Mouse (Mus musculus) mouse embryonic stem cell (cell line): Measurements from ENCODE around the gene Gng13.

Experiments used
- in situ Hi-C, 2 experiments: fragments of 300-500 bp; cut with MboI; formaldehyde crosslinking; loops; 1 replicate in 1 of 2; 3 replicates in 1 of 2; pipeline ENCODE4 v1.14.3; 2019 to 2020; ENCODE audit warnings: low sequenced_read_pairs in 2 of 2, low pct_unique_long_range_greater_than_20kb in 1 of 2, mixed read lengths in 1 of 2; ENCODE audit not compliant: unreplicated experiment in 1 of 2

Gng13 gene

DNA sequence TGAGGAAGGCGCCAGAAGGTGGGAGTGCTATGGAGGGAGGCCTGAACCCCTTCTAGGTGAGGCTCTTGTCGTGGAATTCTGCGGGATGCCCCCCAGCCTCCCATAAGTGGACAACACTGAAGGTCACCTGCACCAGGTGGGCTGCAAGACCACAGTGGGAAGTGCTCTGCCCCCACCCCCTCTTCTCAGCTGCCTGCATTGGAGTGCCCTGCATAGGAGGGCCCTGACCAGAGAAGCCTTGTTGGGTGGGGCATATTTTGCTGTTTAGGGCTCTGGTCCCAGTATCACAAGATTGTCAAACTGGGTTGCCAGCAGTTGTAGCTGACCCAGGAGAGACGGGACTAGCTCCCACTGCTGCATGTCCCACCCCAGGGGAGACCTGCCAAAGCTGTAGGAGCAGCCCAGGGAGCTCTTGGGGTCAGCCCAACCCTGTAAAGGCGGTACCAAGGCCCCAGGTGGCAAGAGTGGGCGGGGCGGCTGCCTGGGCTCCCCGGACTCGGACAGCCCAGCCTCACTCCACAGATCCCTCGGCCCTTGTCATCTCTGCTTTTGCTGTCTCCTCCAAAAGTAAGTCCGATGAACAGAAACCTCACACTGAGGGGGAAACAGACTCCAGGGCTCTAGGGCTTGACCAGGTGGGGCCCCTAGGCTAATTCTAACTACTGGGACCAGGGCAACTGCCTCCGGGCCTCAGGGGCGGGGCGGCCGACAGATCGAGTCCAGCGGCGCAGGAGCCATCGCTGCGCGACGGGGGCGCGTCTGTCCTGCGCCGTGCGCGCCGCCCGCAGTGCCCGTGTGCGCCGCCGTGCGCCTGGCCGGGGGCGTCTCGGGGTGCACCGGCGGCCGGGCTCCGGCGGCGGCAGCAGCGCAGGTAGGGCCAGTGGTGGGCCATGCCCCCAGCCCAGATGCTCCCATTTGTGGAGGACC is at the start of gene Gng13:
Gene Gng13 (plus strand): TSS at position 461 of the 927 bp plus-strand sequence.
- in situ Hi-C loops = no loop called here

DNA sequence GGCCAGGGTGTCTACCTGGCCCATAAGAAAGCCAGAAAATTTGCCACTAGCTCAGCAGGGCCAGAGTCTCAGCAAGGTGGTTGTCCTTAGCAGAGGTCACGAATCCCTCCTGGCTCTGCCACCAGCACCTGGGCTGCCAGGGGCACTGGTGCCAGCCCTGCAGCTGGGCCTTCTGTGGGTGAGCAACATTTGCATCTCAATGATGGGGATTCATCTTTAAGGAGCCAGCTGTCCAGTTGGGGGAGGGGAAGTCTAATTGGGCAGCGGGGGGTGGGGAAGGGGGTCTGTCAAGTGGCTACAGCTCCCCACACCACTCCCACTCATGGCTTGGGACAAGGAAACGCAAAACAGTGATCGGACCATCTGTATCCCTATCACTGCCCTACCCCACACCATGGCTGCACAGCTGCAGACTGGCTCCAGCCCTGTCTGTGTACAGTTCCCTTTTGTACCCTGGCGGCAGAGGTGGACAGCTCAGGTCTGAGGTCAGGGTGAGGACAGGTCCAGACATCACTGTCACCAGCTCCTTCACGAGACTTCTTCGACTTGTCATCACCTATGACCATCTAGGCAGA is 48.4 kb upstream of the Gng13 start:
- in situ Hi-C loops = no loop called here

DNA sequence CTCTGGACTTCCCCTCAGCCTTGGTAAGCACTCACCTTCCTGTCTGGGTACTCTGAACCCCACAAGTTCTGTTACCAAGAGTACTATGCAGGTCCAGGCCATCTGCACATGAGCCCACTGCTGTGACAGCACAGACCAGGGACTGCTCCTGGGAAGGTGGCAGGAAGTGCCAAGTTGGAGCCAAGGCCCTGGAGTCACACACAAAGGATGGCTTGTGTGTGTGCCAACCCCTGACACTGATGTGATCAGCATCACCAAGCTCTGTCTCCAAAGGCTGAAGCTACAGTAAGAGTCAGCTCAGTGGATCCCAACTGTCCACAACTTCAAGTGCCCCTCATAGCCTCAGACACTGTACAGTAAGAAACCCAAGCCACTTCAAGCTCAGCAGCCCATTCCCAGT is 44.0 kb upstream of the Gng13 start:
- in situ Hi-C loops = no loop called here

DNA sequence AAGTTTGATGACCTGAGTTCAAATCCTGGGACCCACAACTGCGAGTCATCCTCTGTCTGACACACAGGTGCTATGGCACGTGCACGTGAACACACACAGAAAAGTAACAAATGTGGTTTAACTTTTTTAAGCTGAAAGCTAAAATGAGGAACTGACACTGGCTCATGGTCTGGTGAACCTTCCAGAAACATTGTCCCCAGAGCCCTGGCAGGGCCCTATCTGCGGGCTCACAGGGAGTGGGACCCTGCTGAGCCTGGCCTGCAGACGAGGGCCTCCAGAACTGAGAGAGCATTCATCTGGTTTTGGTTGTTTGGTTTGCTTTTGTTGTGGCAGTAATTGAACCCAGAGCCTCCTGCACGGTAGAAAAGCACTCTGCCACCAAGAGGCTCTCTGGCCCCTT is 39.0 kb upstream of the Gng13 start:
- in situ Hi-C loops = no loop called here

DNA sequence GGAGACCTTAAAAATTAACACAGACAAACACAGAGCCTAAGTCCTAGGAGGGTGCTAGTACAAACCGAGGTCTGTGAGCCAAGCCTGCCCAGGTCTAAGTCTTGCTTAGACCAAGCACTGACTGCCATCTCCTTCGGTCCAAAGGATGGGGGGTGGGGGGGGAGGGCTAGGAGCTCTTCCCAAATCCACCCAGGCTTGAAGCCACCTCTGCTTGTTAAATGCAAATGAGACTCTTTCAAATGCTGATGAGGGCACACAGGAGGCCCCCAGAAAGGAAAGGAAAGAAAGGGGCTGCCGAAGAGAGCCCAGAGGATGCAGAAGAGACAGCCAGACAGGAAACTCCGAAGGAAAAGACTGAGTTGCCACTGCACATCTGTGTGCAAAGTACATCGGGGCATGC is 37.2 kb upstream of the Gng13 start:
- in situ Hi-C loops = no loop called here

DNA sequence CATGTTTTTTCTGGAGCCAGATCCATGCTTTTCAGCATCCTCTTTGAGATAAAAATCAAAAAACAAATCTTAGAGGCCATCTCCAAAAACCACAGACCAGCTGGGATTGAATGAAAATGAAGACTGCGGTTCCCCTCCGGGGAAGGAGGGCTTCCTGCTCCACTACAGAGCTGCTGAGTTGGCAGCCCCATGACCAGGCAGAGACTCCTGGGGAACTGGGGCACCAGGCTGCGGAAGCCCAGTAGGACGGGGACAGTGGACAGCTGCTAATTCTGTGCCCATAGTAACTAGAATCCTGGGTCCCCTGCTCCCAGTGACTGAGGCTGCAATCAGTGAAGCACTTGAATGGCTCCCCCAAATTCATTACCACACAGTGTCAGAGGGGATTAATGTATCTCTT is 35.3 kb upstream of the Gng13 start:
- in situ Hi-C loops = no loop called here

DNA sequence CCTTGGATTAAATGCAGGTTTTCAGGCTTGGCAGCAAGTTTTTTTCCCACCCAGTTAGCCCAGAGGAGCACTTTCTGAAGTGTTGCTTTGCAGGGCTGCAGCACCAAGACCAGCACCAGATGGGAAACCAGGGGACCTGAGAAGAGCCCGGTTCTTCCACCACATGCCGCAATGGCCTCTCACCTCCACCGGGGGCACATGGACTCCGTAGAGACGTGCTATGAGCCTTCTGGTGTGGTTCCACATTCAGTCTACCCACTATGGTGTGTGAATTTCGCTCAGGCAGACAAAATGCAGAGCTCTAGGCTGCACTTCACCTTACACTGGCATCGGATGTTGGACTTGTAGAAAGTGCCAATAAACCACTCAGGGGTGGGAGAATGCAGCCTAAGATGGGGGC is 30.6 kb upstream of the Gng13 start:
- in situ Hi-C loops = no loop called here

DNA sequence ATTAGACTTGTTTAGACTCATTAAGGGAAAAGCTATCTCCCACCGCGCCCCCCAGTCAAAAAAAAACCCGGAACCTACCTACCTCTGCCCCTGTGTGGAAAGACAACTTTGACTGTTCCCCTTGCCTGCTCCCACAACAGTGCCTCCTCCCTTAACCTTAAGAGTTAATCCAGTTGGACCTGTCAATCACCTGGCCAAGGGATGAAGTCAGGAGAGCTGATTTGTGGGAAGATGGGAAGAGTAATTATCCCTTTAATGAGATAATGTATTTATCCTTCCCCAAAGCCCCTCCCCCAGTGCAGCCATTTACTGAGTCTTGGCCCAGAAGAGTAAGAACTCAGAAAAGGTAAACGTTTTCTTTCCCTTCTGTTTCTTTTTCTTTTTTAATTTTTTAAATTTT is 28.0 kb upstream of the Gng13 start:
- in situ Hi-C loops = no loop called here

DNA sequence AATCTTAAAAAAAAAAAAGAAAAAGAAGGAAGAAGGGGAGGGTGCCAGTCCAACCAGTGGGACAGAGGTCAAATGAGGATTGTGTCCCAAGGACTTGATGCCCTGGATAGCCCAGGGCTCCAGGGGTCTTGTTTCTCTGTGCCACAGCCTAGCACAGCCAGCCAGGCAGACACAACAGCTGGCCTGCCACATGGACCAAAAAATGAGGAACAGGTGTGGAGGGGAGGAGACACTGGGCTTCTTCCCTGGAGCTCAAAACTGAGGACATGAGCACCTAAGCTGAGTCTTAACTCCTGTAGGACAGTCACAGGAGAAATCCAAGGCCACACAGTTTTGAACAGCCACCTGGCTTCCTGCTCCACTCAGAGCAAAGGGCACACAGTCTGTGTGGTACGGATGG is 20.7 kb upstream of the Gng13 start:
- in situ Hi-C loops = loop anchor here in 1 of 2 experiments (10.0 kb wide), 2 partner anchors 191 to 221 kb away; no protein-coding TSS in a partner anchor

DNA sequence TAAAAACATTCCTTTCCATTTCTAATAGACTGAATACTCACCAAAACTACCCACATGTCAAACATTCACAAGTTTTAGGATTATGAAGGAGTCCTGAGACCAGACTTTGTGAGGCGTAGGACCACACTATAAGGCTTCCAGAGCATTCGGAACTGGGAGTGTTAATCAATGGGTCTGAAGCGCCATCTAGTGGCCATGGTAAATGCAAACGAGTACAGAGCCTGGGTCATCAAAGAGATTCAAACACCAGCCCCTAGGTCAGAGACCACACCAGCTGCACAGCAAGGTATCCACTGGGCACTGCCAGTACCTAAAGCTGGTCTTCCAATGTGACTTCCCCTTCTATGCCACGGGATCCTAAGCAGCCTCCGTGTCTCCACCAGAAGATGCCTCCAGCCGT is 18.5 kb upstream of the Gng13 start:
- in situ Hi-C loops = loop anchor here in 1 of 2 experiments (10.0 kb wide), 2 partner anchors 194 to 224 kb away; no protein-coding TSS in a partner anchor

DNA sequence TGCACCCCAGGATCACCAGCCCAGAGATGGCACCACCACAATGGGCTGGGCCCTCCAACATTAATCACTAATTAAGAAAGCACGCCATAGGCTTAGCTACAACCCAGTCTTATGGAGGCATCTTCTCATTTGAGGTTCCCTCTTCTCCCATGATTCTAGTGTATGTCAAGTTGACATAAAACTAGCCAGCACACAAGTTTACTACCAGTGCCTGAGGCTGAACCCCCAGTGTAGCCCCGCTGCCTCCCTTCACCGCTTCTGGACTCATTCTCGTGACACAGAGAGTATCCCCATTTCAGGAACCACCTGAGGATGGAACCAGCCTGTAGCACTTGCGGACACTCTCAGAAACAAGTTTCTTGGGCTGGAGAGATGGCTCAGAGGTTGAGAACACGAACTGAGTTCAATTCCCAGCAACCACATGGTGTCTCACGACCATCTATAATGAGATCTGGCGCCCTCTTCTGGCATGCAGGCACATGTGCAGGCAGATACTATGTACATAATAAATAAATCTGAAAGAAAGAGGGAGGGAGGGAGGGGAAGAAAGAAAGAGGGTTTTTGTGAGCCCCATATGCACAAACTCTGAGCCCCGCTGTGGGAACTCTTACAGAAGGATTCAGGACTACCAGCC is 16.0 kb upstream of the Gng13 start:
- in situ Hi-C loops = loop anchor here in 1 of 2 experiments (10.0 kb wide), 1 partner anchor 104 kb away; the partner anchor contains the start of gene Fbxl16

DNA sequence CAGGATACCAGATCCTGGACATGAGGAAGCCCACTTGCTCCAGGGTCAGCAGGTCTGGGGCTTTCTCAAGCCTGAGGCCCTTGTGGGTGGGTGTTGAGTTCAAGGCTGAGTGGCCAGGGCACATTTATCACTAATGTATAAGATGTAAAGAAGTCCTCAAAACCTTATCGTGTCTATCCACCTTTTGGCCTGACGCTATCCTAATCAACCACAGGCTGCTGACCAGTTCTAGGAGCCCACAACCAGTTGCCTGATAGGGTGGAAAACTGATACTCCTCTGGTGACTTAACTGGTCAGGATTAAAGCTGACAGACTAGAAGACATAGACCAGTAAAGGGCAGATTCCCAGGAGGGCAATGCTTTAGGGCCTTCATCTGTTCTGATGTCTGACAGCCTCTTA is 7.0 kb upstream of the Gng13 start:
- in situ Hi-C loops = loop anchor here in 1 of 2 experiments (10.0 kb wide), 1 partner anchor 95 kb away; the partner anchor contains the start of gene Fbxl16

DNA sequence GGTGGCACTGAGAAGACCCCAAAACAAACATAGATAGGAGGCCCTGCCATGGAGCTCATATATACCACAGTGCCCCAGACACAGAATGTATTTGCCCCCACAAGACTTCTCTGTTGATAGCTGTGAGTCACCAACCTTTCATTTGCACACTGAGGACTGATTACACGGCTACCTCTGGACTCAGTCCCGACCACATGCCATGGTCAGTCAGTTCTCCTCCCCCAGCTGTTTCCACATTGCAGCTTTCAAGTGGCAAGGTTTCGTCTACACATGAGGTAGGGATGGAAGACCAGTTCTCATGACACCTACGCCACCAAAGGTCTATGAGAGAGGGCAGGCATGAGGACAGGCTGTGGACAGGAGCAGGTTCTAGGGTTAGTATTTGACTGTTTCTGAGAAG is 5.8 kb upstream of the Gng13 start:
- in situ Hi-C loops = no loop called here

DNA sequence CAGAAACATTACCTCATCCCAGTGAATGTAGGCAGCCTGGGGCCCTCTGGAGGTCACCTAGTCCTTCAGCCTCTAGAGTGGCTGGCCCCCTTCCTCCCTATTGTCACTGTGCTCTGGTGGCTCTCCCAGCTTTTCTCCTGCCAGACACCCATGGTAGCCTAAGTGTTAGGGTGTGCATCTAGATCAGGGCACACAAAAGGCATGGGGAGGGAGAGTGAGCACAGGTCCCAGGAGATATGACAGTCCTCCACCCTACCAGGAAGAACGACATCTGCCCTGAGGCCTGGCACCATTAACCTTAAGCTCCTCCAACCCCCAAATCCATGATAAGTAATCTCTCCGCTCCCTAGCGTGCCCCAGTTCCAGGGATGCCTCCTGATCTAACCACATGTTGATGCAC is 1.3 kb upstream of the Gng13 start:
- in situ Hi-C loops = no loop called here

DNA sequence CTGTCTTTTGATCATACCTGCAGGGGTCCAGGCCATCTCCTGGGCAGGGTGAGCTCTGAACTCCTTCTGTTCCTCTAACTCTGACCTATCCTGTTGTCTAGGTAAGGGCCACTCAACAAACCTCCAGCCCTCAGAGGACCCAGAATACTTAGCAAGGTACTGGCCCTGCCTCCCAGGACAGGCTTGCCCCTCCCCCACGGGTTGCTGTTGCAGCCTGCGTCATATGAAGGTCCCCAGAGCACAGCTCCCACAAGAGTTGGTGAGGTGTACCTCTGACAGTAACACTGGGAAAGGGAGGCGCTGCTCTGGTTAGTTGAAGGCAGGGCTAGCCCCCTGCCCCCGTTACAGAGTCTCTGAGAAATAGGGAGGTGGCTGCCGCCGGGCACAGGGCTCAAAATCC is 841 bp upstream of the Gng13 start:
- in situ Hi-C loops = no loop called here

DNA sequence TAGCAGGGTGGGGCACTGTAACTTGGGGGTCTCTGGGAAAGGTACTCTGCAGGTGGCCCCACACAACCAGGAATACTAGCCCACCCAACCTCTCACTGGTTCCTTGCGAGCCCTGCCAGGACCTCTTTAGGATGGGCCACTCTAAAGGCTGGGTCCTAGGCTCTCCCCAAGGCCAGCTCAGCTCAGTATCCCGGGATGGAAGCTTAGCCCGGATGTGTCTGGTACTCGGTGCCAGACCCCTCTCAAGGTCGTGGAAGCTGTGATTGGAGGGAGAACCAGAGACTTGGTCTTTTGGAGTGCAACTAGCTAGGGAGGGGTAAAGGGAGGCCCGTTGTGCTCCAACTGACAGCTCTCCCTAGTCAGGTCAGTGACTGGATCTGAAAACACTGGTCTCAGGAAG is 720 bp downstream of the Gng13 start:
- in situ Hi-C loops = no loop called here

DNA sequence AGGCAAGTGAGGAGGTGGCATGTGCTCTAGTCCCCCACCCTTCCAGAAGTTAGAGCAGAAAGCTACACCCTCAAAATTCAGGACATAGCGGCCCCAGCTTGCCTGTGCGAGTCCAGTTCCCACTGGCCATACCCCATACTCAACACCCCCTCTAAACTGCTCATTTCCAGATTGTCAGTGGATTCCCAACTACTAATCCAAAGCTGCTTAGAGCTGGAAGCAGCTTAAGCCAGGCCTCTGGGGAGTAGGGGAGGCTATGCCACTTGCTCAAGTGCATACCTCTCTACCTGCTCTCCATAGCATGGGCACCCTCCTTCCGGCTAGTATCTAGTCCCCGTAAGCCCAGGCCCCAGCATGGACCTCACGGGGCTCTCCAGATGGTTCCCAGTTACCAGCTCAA is 4.5 kb downstream of the Gng13 start:
- in situ Hi-C loops = no loop called here

DNA sequence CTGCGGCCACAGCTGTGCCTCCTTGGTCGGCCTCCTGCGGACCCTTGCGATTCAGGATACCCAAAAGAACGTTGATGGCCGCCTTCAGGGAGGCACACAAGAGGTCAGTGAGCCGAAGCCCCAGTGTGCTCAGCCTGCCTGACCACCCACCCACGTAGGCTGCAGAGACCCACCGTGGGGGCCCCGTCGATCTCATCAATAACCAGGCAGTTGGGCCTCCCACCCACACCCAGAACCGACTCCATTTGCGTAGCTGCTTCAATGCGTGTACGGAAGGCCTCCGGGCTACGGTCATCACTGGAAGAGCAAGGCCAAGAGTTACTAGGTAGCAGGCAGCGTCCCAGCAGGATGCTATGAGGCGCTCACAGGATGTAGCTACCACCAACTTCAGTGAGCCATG is 6.5 kb downstream of the Gng13 start:
- in situ Hi-C loops = no loop called here

DNA sequence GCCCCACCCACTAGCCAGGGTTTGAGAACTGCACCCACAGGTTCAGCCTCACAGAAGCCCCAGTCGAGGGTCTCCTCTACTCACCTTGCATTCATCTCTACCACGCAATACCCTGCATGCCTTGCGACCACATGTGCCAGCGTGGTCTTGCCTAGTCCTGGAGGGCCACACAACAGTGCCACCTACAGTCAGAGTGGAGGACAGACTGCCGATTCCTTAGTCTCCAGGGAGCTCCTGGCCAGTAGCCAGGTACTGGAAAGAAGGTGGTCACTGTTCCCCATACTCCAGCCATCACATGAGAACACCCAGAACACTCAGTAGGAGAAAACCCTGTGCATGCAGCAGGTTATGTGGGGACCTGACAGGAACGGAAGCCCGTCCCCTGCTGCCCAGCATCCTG is 6.9 kb downstream of the Gng13 start:
- in situ Hi-C loops = no loop called here
